Mouse (Mus musculus): ENCODE data around the gene Mipep. TPM values are rescaled to one million over a fixed set of nuclear protein-coding genes. Genes with fewer than 3 reads are reported as not detected.

Mipep gene
- polyA plus RNA-seq, 1 experiment from 2014 or later: 24.0 TPM

GRCm38 (mm10) chr14:60906421-60907374 is 122.3 kb downstream of the Mipep start:
- Histone ChIP-seq H3K27ac (no peak overlapping the region), H3K27me3 (ENCODE audit: low read depth, poor library complexity, severe bottlenecking) (no peaks in the 10 kb centered on the region), H3K4me3 (no peak overlapping the region), H3K36me3 (peaks cover 16% of the 10 kb centered on the region), H3K4me1 (no peaks in the 10 kb centered on the region; the same call in 1 of the 2 replicates), H3K9me3 (replicated peaks) (no peaks in the 10 kb centered on the region)
- whole genome bisulfite sequencing: 88% methylated on average over 10 of the region's 10 CpGs
- DNase-seq (ENCODE audit: low spot score): no peak

GRCm38 (mm10) chr14:60909351-60909750 is 125.0 kb downstream of the Mipep start:
- 86% methylated on average over 4 of the region's 4 CpGs for WGBS
- Histone ChIP-seq H3K36me3 (peaks cover 10% of the 10 kb centered on the region), H3K27me3 (ENCODE audit: low read depth, poor library complexity, severe bottlenecking) (no peaks in the 10 kb centered on the region), H3K4me1 (peaks cover 8% of the 10 kb centered on the region), H3K4me3 (no peak overlapping the region), H3K9me3 (replicated peaks) (no peaks in the 10 kb centered on the region), H3K27ac (no peak overlapping the region)
- DNase-seq (ENCODE audit: low spot score): no peak

- Histone ChIP-seq H3K4me1 (peaks cover 8% of the 10 kb centered on the region), H3K4me3 (no peak overlapping the region), H3K36me3 (peaks cover 3% of the 10 kb centered on the region; the same call in 1 of the 2 replicates), H3K27ac (no peak overlapping the region), H3K9me3 (replicated peaks) (no peaks in the 10 kb centered on the region), H3K27me3 (ENCODE audit: low read depth, poor library complexity, severe bottlenecking) (no peaks in the 10 kb centered on the region)
- DNase-seq (ENCODE audit: low spot score): no peak
- 83% methylated on average over 12 of the region's 12 CpGs for WGBS
Measured at GRCm38 (mm10) chr14:60910506-60911444, 126.4 kb downstream of the Mipep start.

- Histone ChIP-seq H3K4me3 (no peak overlapping the region), H3K27me3 (ENCODE audit: low read depth, poor library complexity, severe bottlenecking) (no peaks in the 10 kb centered on the region), H3K4me1 (peaks cover 19% of the 10 kb centered on the region), H3K9me3 (replicated peaks) (no peaks in the 10 kb centered on the region), H3K27ac (no peak overlapping the region; the same call in 1 of the 2 replicates), H3K36me3 (no peaks in the 10 kb centered on the region)
- DNase-seq (ENCODE audit: low spot score): peak; percentile 28
- 47% methylated on average over 8 of the region's 8 CpGs for WGBS
Measured at GRCm38 (mm10) chr14:60912981-60913468, 128.7 kb downstream of the Mipep start.

GRCm38 (mm10) chr14:60916661-60917060 is 132.3 kb downstream of the Mipep start:
- Histone ChIP-seq H3K27me3 (ENCODE audit: low read depth, poor library complexity, severe bottlenecking) (no peaks in the 10 kb centered on the region), H3K9me3 (replicated peaks) (no peaks in the 10 kb centered on the region), H3K4me1 (peaks cover 19% of the 10 kb centered on the region), H3K36me3 (no peaks in the 10 kb centered on the region), H3K27ac (no peak overlapping the region), H3K4me3 (no peak overlapping the region)
- WGBS: 67% methylated on average over 4 of the region's 4 CpGs
- DNase-seq (ENCODE audit: low spot score): no peak

- no peak overlapping the region for H3K27ac ChIP-seq
Measured at GRCm38 (mm10) chr14:60926011-60926410, 141.6 kb downstream of the Mipep start.

GRCm38 (mm10) chr14:60935705-60936104 is 151.3 kb downstream of the Mipep start:
- Histone ChIP-seq H3K36me3 (no peaks in the 10 kb centered on the region), H3K9me3 (replicated peaks) (no peaks in the 10 kb centered on the region), H3K4me3 (no peak overlapping the region), H3K27me3 (ENCODE audit: low read depth, poor library complexity, severe bottlenecking) (no peaks in the 10 kb centered on the region), H3K27ac (no peak overlapping the region), H3K4me1 (no peaks in the 10 kb centered on the region)
- 85% methylated on average over 5 of the region's 5 CpGs for WGBS
- no peak for DNase-seq (ENCODE audit: low spot score)

More at GRCm38 (mm10) chr14:60926011-60926410, 141.6 kb downstream of the Mipep start:
- 0 out of 2 replicates have a peak, but pooled peaks cover 4% of the 10 kb centered on the region for H3K4me1 ChIP-seq
- no peak overlapping the region for H3K4me3 ChIP-seq
- 73% methylated on average over 1 of the region's 1 CpGs for WGBS
- H3K36me3 ChIP-seq: no peaks in the 10 kb centered on the region
- H3K27me3 ChIP-seq (ENCODE audit: low read depth, poor library complexity, severe bottlenecking): no peaks in the 10 kb centered on the region
- H3K9me3 ChIP-seq (replicated peaks): no peaks in the 10 kb centered on the region
- no peak for DNase-seq (ENCODE audit: low spot score)

- 90% methylated on average over 4 of the region's 4 CpGs for WGBS
- Histone ChIP-seq H3K9me3 (replicated peaks) (no peaks in the 10 kb centered on the region), H3K27ac (no peak overlapping the region), H3K4me3 (no peak overlapping the region), H3K4me1 (no peaks in the 10 kb centered on the region), H3K27me3 (ENCODE audit: low read depth, poor library complexity, severe bottlenecking) (no peaks in the 10 kb centered on the region), H3K36me3 (no peaks in the 10 kb centered on the region)
- DNase-seq (ENCODE audit: low spot score): no peak
Measured at GRCm38 (mm10) chr14:60937481-60938039, 153.2 kb downstream of the Mipep start.

Other genes starting within 250 kb of the Mipep start
- 12.5 and 14.0 TPM in 2 replicates for gene Spata13, start 150.6 kb upstream of the Mipep start, polyA plus RNA-seq (2016; fragmentation: Nextera tagmentation; extraction: Ambion mirVana)
- gene C1qtnf9, start 16.4 kb upstream of the Mipep start, polyA plus RNA-seq (2016; fragmentation: Nextera tagmentation; extraction: Ambion mirVana): 0.10 and 0.26 TPM in 2 replicates

Measured in limb, embryonic 10.5 days (tissue).